Mouse (Mus musculus) liver, postnatal 0 days (tissue): ENCODE data around the gene Cdv3. TPM values are rescaled to one million over a fixed set of nuclear protein-coding genes. Genes with fewer than 3 reads are reported as not detected.

Experiments
- ATAC-seq: fragments of 200-750 bp; cut with Nextera tagmentation; 2 replicates; pipeline ENCODE4 v1.8.0; 2017; ENCODE audit warnings: mild to moderate bottlenecking, moderate library complexity
- DNase-seq: peaks from one replicate; pipeline ENCODE4 v3.0.0-alpha.2; 2016
- H3K27ac ChIP-seq: fragments of 300-500 bp; sonication (generic); 2 replicates; pipeline ENCODE4 v1.5.1; 2014; ENCODE audit warnings: antibody characterized with exemption, moderate library complexity, mild to moderate bottlenecking, low read depth
- H3K27me3 ChIP-seq: fragments of 300-500 bp; sonication (generic); 2 replicates; pipeline ENCODE4 v1.6.1; 2014; ENCODE audit warnings: low read length, control low read depth, mixed read lengths; ENCODE audit not compliant: insufficient read depth
- H3K36me3 ChIP-seq: fragments of 300-500 bp; sonication (generic); replicated peaks from 2 replicates; pipeline ENCODE4 v1.6.1; 2014; ENCODE audit warnings: mild to moderate bottlenecking, control low read depth, low read length, moderate library complexity, mixed read lengths; ENCODE audit not compliant: insufficient read depth
- H3K4me1 ChIP-seq: fragments of 300-500 bp; sonication (generic); 2 replicates; pipeline ENCODE4 v1.6.1; 2014; ENCODE audit warnings: antibody characterized with exemption, mild to moderate bottlenecking, control low read depth; ENCODE audit not compliant: insufficient read depth
- H3K4me2 ChIP-seq: fragments of 300-500 bp; sonication (generic); 2 replicates; pipeline ENCODE4 v1.6.1; 2014; ENCODE audit warnings: low read depth, mild to moderate bottlenecking, low read length, moderate library complexity, mixed read lengths
- H3K4me3 ChIP-seq: fragments of 300-500 bp; sonication (generic); 2 replicates; pipeline ENCODE4 v1.5.1; 2014; ENCODE audit warnings: low read depth, low read length
- H3K9ac ChIP-seq: fragments of 300-500 bp; sonication (generic); replicated peaks from 2 replicates; pipeline ENCODE4 v1.6.1; 2014; ENCODE audit warnings: mild to moderate bottlenecking, moderate library complexity
- H3K9me3 ChIP-seq: fragments of 300-500 bp; sonication (generic); 2 replicates; pipeline ENCODE4 v1.6.1; 2016; ENCODE audit warnings: mild to moderate bottlenecking, control low read depth, low read length, mixed read lengths
- CTCF ChIP-seq: sonication (generic); IDR thresholded peaks from 2 replicates; pipeline ENCODE4 v1.5.1; 2016; ENCODE audit warnings: antibody characterized with exemption, low read depth
- EP300 ChIP-seq: IDR thresholded peaks from 2 replicates; pipeline ENCODE4 v1.6.1; 2016; ENCODE audit warnings: antibody characterized with exemption, low read depth, mild to moderate bottlenecking
- WGBS: fragments of 180-500 bp; shearing (Covaris S2); extraction: QIAGEN DNeasy Blood & Tissue Kit; methylation state at CpG from one replicate; pipeline ENCODE4 v1.1.7; 2014; ENCODE audit not compliant: insufficient replicate concordance; 5-methylcytosine and 5-hydroxymethylcytosine counted together
- polyA plus RNA-seq: library from polyadenylated mRNA; unstranded; fragments of >200 nt; fragmentation: Nextera tagmentation; extraction: Ambion mirVana; gene quantifications from 2 replicates; pipeline ENCODE4 v1.2.1, GENCODE M21; 2015

Cdv3 gene
- polyA plus RNA-seq, 1 experiment from 2014 or later = 36.6 TPM

GRCm38 (mm10) chr9:103348791-103349190, 16.8 kb downstream of the Cdv3 start:
- ATAC-seq (no peak), DNase-seq (no peak)
- no peaks in the 10 kb centered on the region for H3K27me3 ChIP-seq
- peaks cover 8% of the 10 kb centered on the region for H3K4me1 ChIP-seq
- TF ChIP-seq CTCF = no peak
- TF ChIP-seq EP300 = no peak
- H3K4me2 ChIP-seq = no peak overlapping the region
- H3K36me3 ChIP-seq = peaks cover 63% of the 10 kb centered on the region
- H3K4me3 ChIP-seq = no peak overlapping the region
- H3K9ac ChIP-seq = no peak overlapping the region
- H3K9me3 ChIP-seq = no peaks in the 10 kb centered on the region
- no peak overlapping the region for H3K27ac ChIP-seq

- Histone ChIP-seq H3K27ac (no peak overlapping the region), H3K36me3 (peaks cover 68% of the 10 kb centered on the region), H3K4me3 (no peak overlapping the region), H3K9ac (no peak overlapping the region), H3K4me1 (peaks cover 8% of the 10 kb centered on the region), H3K4me2 (no peak overlapping the region), H3K9me3 (no peaks in the 10 kb centered on the region), H3K27me3 (no peaks in the 10 kb centered on the region)
- WGBS = 63% methylated on average over 1 of the region's 1 CpGs
- TF ChIP-seq EP300 = no peak
- TF ChIP-seq CTCF = no peak
- DNase-seq = no peak
- ATAC-seq = no peak
These were observed 17.6 kb downstream of the Cdv3 start for GRCm38 (mm10) chr9:103347996-103348490.

GRCm38 (mm10) chr9:103347045-103347444, 18.6 kb downstream of the Cdv3 start:
- no peaks in the 10 kb centered on the region for H3K9me3 ChIP-seq

GRCm38 (mm10) chr9:103336912-103337311, 28.7 kb downstream of the Cdv3 start:
- TF ChIP-seq CTCF (no peak), EP300 (no peak)
- ATAC-seq = no peak
- H3K9ac ChIP-seq = no peak overlapping the region
- peaks cover 79% of the 10 kb centered on the region for H3K36me3 ChIP-seq
- no peak overlapping the region for H3K27ac ChIP-seq
- no peaks in the 10 kb centered on the region for H3K4me1 ChIP-seq
- H3K9me3 ChIP-seq = no peaks in the 10 kb centered on the region
- H3K27me3 ChIP-seq = no peaks in the 10 kb centered on the region
- no peak overlapping the region for H3K4me2 ChIP-seq
- no peak overlapping the region for H3K4me3 ChIP-seq
- DNase-seq = no peak

More at GRCm38 (mm10) chr9:103347045-103347444, 18.6 kb downstream of the Cdv3 start:
- ATAC-seq = no peak
- no peak for DNase-seq
- TF ChIP-seq CTCF (no peak), EP300 (no peak)
- Histone ChIP-seq H3K4me2 (no peak overlapping the region), H3K9ac (no peak overlapping the region), H3K27me3 (no peaks in the 10 kb centered on the region), H3K36me3 (peaks cover 68% of the 10 kb centered on the region), H3K27ac (no peak overlapping the region), H3K4me3 (no peak overlapping the region), H3K4me1 (peaks cover 8% of the 10 kb centered on the region)
- WGBS = 56% methylated on average over 4 of the region's 4 CpGs

- Histone ChIP-seq H3K36me3 (peaks cover 79% of the 10 kb centered on the region), H3K27ac (no peak overlapping the region), H3K9ac (no peak overlapping the region), H3K4me2 (no peak overlapping the region), H3K9me3 (no peaks in the 10 kb centered on the region), H3K4me3 (no peak overlapping the region), H3K4me1 (no peaks in the 10 kb centered on the region), H3K27me3 (no peaks in the 10 kb centered on the region)
- DNase-seq (no peak), ATAC-seq (no peak)
- no peak for TF ChIP-seq EP300
- TF ChIP-seq CTCF = no peak
- 81% methylated on average over 6 of the region's 6 CpGs for WGBS
These were observed 33.0 kb downstream of the Cdv3 start for GRCm38 (mm10) chr9:103332663-103333062.

GRCm38 (mm10) chr9:103326449-103326848, 39.2 kb downstream of the Cdv3 start:
- H3K4me3 ChIP-seq = peak overlapping the region; percentile 19
- no peak overlapping the region for H3K9ac ChIP-seq
- no peaks in the 10 kb centered on the region for H3K27me3 ChIP-seq
- TF ChIP-seq EP300 (peak; percentile 94), CTCF (no peak)
- ATAC-seq (peak; percentile 97), DNase-seq (no peak)
- peaks cover 73% of the 10 kb centered on the region for H3K36me3 ChIP-seq
- H3K4me2 ChIP-seq = peak overlapping the region; percentile 55
- 56% methylated on average over 9 of the region's 9 CpGs for WGBS
- peaks cover 5% of the 10 kb centered on the region; the same call in 1 of the 2 replicates for H3K4me1 ChIP-seq
- peak overlapping the region; percentile 59 for H3K27ac ChIP-seq
- 0 out of 2 replicates have a peak, but pooled peaks cover 4% of the 10 kb centered on the region for H3K9me3 ChIP-seq

- H3K4me1 ChIP-seq = peaks cover 5% of the 10 kb centered on the region; the same call in 1 of the 2 replicates
- H3K27me3 ChIP-seq = no peaks in the 10 kb centered on the region
- H3K4me2 ChIP-seq = no peak overlapping the region
- no peak for TF ChIP-seq EP300
- no peak for TF ChIP-seq CTCF
- peaks cover 83% of the 10 kb centered on the region for H3K36me3 ChIP-seq
- H3K27ac ChIP-seq = no peak overlapping the region
- 0 out of 2 replicates have a peak, but pooled peaks cover 4% of the 10 kb centered on the region for H3K9me3 ChIP-seq
- ATAC-seq (no peak), DNase-seq (no peak)
- WGBS = 74% methylated on average over 1 of the region's 2 CpGs
- H3K9ac ChIP-seq = no peak overlapping the region
- no peak overlapping the region for H3K4me3 ChIP-seq
These were observed 41.0 kb downstream of the Cdv3 start for GRCm38 (mm10) chr9:103324678-103325077.
